Comparison of ENCODE assay signal across 12 mouse cellular contexts in genomic region chr1:168393456-168393855, GRCm38 (mm10). TPM values are rescaled to one million over a fixed set of nuclear protein-coding genes. Genes with fewer than 3 reads are reported as not detected.
A peak's percentile ranks its signal among the peaks of the same experiment; 100 is the strongest.
DNase-seq lines count a peak whose midpoint lies in the region; ATAC-seq and TF ChIP-seq lines count a peak whose summit lies in the region.
"Had no signal": no experiment of that assay in that cellular context is flagged by ENCODE, and none has a peak within 500 bp of the region (broad histone marks: within the 10 kb centered on the region; RNA-seq: fewer than 3 reads in every experiment).

No protein-coding gene starts in this region.

- H3K9ac ChIP-seq in hindbrain, embryonic 15.5 days, result no peak overlapping the region
- no peak overlapping the region for H3K9ac ChIP-seq in hindbrain, embryonic 12.5 days
- H3K9ac ChIP-seq in stomach, postnatal 0 days (ENCODE audit: low read length), result no peak overlapping the region
- H3K9ac ChIP-seq: limb, embryonic 15.5 days; neural tube, embryonic 12.5 days had no signal

- 72% methylated on average over 4 of the region's 4 CpGs for WGBS in hindbrain, embryonic 15.5 days
- 67% methylated on average over 4 of the region's 4 CpGs for WGBS in hindbrain, embryonic 12.5 days
- 33% methylated on average over 4 of the region's 4 CpGs for WGBS in heart, embryonic 10.5 days
- WGBS in stomach, postnatal 0 days, result 40% methylated on average over 4 of the region's 4 CpGs

- H3K4me1 ChIP-seq in hindbrain, embryonic 15.5 days (replicated peaks), result peaks cover 34% of the 10 kb centered on the region
- peaks cover 26% of the 10 kb centered on the region for H3K4me1 ChIP-seq in hindbrain, embryonic 12.5 days
- peaks cover 57% of the 10 kb centered on the region for H3K4me1 ChIP-seq in heart, embryonic 10.5 days
- H3K4me1 ChIP-seq in stomach, postnatal 0 days (replicated peaks; ENCODE audit: control insufficient read depth, insufficient read depth), result peaks cover 11% of the 10 kb centered on the region; the same call in 1 of the 2 replicates

- H3K36me3 ChIP-seq in hindbrain, embryonic 15.5 days, result 0 out of 2 replicates have a peak, but pooled peaks cover 3% of the 10 kb centered on the region
- peaks cover 8% of the 10 kb centered on the region; the same call in 1 of the 2 replicates for H3K36me3 ChIP-seq in hindbrain, embryonic 12.5 days
- peaks cover 36% of the 10 kb centered on the region for H3K36me3 ChIP-seq in heart, embryonic 10.5 days
- H3K36me3 ChIP-seq in stomach, postnatal 0 days (ENCODE audit: control insufficient read depth, insufficient read depth, low read length), result no peaks in the 10 kb centered on the region; the same call in 1 of the 2 replicates
- H3K36me3 ChIP-seq: limb, embryonic 15.5 days had no signal

- no peaks in the 10 kb centered on the region for H3K27me3 ChIP-seq in hindbrain, embryonic 15.5 days
- H3K27me3 ChIP-seq in hindbrain, embryonic 12.5 days, result no peaks in the 10 kb centered on the region
- H3K27me3 ChIP-seq in heart, embryonic 10.5 days (ENCODE audit: insufficient read depth, poor library complexity, severe bottlenecking), result no peaks in the 10 kb centered on the region
- no peaks in the 10 kb centered on the region for H3K27me3 ChIP-seq in stomach, postnatal 0 days (ENCODE audit: control insufficient read depth, insufficient read depth, low read length)
- H3K27me3 ChIP-seq: limb, embryonic 15.5 days; neural tube, embryonic 12.5 days had no signal

- no peak overlapping the region for H3K4me2 ChIP-seq in hindbrain, embryonic 15.5 days
- no peak overlapping the region for H3K4me2 ChIP-seq in hindbrain, embryonic 12.5 days (replicated peaks)
- H3K4me2 ChIP-seq in stomach, postnatal 0 days (replicated peaks; ENCODE audit: low read depth), result no peak overlapping the region
- H3K4me2 ChIP-seq: limb, embryonic 15.5 days; midbrain, embryonic 11.5 days; neural tube, embryonic 12.5 days had no signal

- no peak for ATAC-seq in hindbrain, embryonic 15.5 days (ENCODE audit: low FRiP score, low read depth)
- ATAC-seq in hindbrain, embryonic 12.5 days (ENCODE audit: low FRiP score), result no peak
- ATAC-seq in stomach, postnatal 0 days (ENCODE audit: low FRiP score, low TSS enrichment), result no peak

- no peak overlapping the region for H3K4me3 ChIP-seq in hindbrain, embryonic 15.5 days
- H3K4me3 ChIP-seq in hindbrain, embryonic 12.5 days, result no peak overlapping the region
- H3K4me3 ChIP-seq in heart, embryonic 10.5 days, result no peak overlapping the region
- no peak overlapping the region for H3K4me3 ChIP-seq in stomach, postnatal 0 days (ENCODE audit: low read depth, low read length)
- H3K4me3 ChIP-seq: limb, embryonic 15.5 days; neural tube, embryonic 12.5 days had no signal

- H3K27ac ChIP-seq in hindbrain, embryonic 15.5 days (replicated peaks), result 0 out of 2 replicates have a peak overlapping the region, but pooled peaks have one; percentile 4
- H3K27ac ChIP-seq in hindbrain, embryonic 12.5 days, result no peak overlapping the region
- peak overlapping the region; percentile 31; the same call in 1 of the 2 replicates for H3K27ac ChIP-seq in heart, embryonic 10.5 days
- H3K27ac ChIP-seq in stomach, postnatal 0 days (replicated peaks), result peak overlapping the region; percentile 49; the same call in 1 of the 2 replicates
- H3K27ac ChIP-seq: limb, embryonic 15.5 days; neural tube, embryonic 12.5 days had no signal

- no peak for TF ChIP-seq CTCF in stomach, postnatal 0 days (IDR thresholded peaks at IDR 0.05; ENCODE audit: low read depth)

- no peaks in the 10 kb centered on the region for H3K9me3 ChIP-seq in hindbrain, embryonic 15.5 days
- H3K9me3 ChIP-seq in hindbrain, embryonic 12.5 days (replicated peaks), result no peaks in the 10 kb centered on the region
- no peaks in the 10 kb centered on the region for H3K9me3 ChIP-seq in heart, embryonic 10.5 days
- H3K9me3 ChIP-seq in stomach, postnatal 0 days (ENCODE audit: control insufficient read depth, low read length), result no peaks in the 10 kb centered on the region
- H3K9me3 ChIP-seq: limb, embryonic 15.5 days; neural tube, embryonic 12.5 days had no signal

- no peak for TF ChIP-seq EP300 in stomach, postnatal 0 days (optimal IDR thresholded peaks at IDR 0.05)

- peak; percentile 48 for DNase-seq in ovary, adult 18-20 months (ENCODE audit: low spot score)
- no peak for DNase-seq in ovary, postnatal 14 days (ENCODE audit: low spot score)
- no peak for DNase-seq in heart, embryonic 10.5 days (ENCODE audit: low spot score)
- DNase-seq in stomach, postnatal 0 days (ENCODE audit: low spot score), result no peak
- no peak for DNase-seq in thymus, postnatal 4 days
- DNase-seq in embryo, embryonic 9.5 days (ENCODE audit: extremely low spot score), result no peak
- DNase-seq: right cerebral cortex, postnatal 25 days had no signal

RNA-seq across cellular contexts. Expression of gene Pbx1, which starts 38.6 kb away (rescaled TPM):
- 44.2 and 57.0 TPM in 2 replicates for polyA plus RNA-seq in hindbrain, embryonic 15.5 days (2015; fragmentation: Nextera tagmentation; extraction: Ambion mirVana)
- 56.3 and 59.8 TPM in 2 replicates for polyA plus RNA-seq in hindbrain, embryonic 12.5 days (2016; fragmentation: Nextera tagmentation; extraction: Ambion mirVana)
- 19.7 and 29.5 TPM in 2 replicates for polyA plus RNA-seq in heart, embryonic 10.5 days (2016; fragmentation: Nextera tagmentation; extraction: Ambion mirVana)
- 23.1 and 23.2 TPM in 2 replicates for polyA plus RNA-seq in stomach, postnatal 0 days (2015; fragmentation: Nextera tagmentation; extraction: Ambion mirVana)
